Mouse (Mus musculus) stomach, postnatal 0 days (tissue): ENCODE data around the gene Ces1a. TPM values are rescaled to one million over a fixed set of nuclear protein-coding genes. Genes with fewer than 3 reads are reported as not detected.

Source experiments
- ATAC-seq: fragments of 200-750 bp; cut with Nextera tagmentation; 2 replicates; pipeline ENCODE4 v1.8.0; 2017; ENCODE audit not compliant: low FRiP score, low TSS enrichment
- DNase-seq: peaks from one replicate; pipeline ENCODE4 v3.0.0-alpha.2; 2016; ENCODE audit warnings: low spot score
- H3K27ac ChIP-seq: fragments of 300-500 bp; sonication (generic); replicated peaks from 2 replicates; pipeline ENCODE4 v1.5.1; 2014; ENCODE audit warnings: mild to moderate bottlenecking, control low read depth
- H3K27me3 ChIP-seq: fragments of 300-500 bp; sonication (generic); 2 replicates; pipeline ENCODE4 v1.6.1; 2014; ENCODE audit warnings: low read length; ENCODE audit not compliant: control insufficient read depth, insufficient read depth
- H3K36me3 ChIP-seq: fragments of 300-500 bp; sonication (generic); 2 replicates; pipeline ENCODE4 v1.6.1; 2014; ENCODE audit warnings: low read length, mixed read lengths; ENCODE audit not compliant: control insufficient read depth, insufficient read depth
- H3K4me1 ChIP-seq: fragments of 300-500 bp; sonication (generic); replicated peaks from 2 replicates; pipeline ENCODE4 v1.6.1; 2014; ENCODE audit warnings: antibody characterized with exemption; ENCODE audit not compliant: control insufficient read depth, insufficient read depth
- H3K4me2 ChIP-seq: fragments of 300-500 bp; sonication (generic); replicated peaks from 2 replicates; pipeline ENCODE4 v1.6.1; 2014; ENCODE audit warnings: low read depth, mild to moderate bottlenecking, control low read depth, moderate library complexity
- H3K4me3 ChIP-seq: fragments of 300-500 bp; sonication (generic); 2 replicates; pipeline ENCODE4 v1.5.1; 2014; ENCODE audit warnings: low read depth, low read length, control low read depth
- H3K9ac ChIP-seq: fragments of 300-500 bp; sonication (generic); 2 replicates; pipeline ENCODE4 v1.6.1; 2014; ENCODE audit warnings: mild to moderate bottlenecking, low read length, control low read depth, mixed read lengths
- H3K9me3 ChIP-seq: fragments of 300-500 bp; sonication (generic); 2 replicates; pipeline ENCODE4 v1.6.1; 2016; ENCODE audit warnings: low read length; ENCODE audit not compliant: control insufficient read depth
- CTCF ChIP-seq: IDR thresholded peaks from 2 replicates; pipeline ENCODE4 v1.5.1; 2016; ENCODE audit warnings: antibody characterized with exemption, low read depth, mild to moderate bottlenecking, moderate library complexity
- EP300 ChIP-seq: optimal IDR thresholded peaks from 2 replicates; pipeline ENCODE3; 2016; ENCODE audit warnings: antibody characterized with exemption
- WGBS: fragments of 180-500 bp; shearing (Covaris S2); extraction: QIAGEN DNeasy Blood & Tissue Kit; methylation state at CpG from one replicate; pipeline ENCODE4 v1.1.7; 2014; 5-methylcytosine and 5-hydroxymethylcytosine counted together
- polyA plus RNA-seq: library from polyadenylated mRNA; unstranded; fragments of >200 nt; fragmentation: Nextera tagmentation; extraction: Ambion mirVana; gene quantifications from 2 replicates; pipeline ENCODE4 v1.2.1, GENCODE M21; 2015

Ces1a gene
- polyA plus RNA-seq, 1 experiment from 2014 or later: not detected

- no peak overlapping the region for H3K9ac ChIP-seq
- no peaks in the 10 kb centered on the region for H3K27me3 ChIP-seq
- H3K4me2 ChIP-seq: no peak overlapping the region
- ATAC-seq (no peak), DNase-seq (no peak)
- 75% methylated on average over 6 of the region's 6 CpGs for WGBS
- H3K27ac ChIP-seq: no peak overlapping the region
- H3K4me3 ChIP-seq: no peak overlapping the region
- H3K36me3 ChIP-seq: no peaks in the 10 kb centered on the region
- H3K9me3 ChIP-seq: no peaks in the 10 kb centered on the region
- TF ChIP-seq EP300: no peak
- TF ChIP-seq CTCF: peak; percentile 47
- no peaks in the 10 kb centered on the region for H3K4me1 ChIP-seq
These were observed 35.8 kb downstream of the Ces1a start for GRCm38 (mm10) chr8:93012226-93012625.

- ATAC-seq (peak; percentile 71; the same call in 1 of the 2 replicates), DNase-seq (peak; percentile 87)
- H3K36me3 ChIP-seq: no peaks in the 10 kb centered on the region
- 8% methylated on average over 9 of the region's 9 CpGs for WGBS
- no peaks in the 10 kb centered on the region for H3K9me3 ChIP-seq
- H3K27me3 ChIP-seq: no peaks in the 10 kb centered on the region
- H3K4me1 ChIP-seq: no peaks in the 10 kb centered on the region
- H3K4me3 ChIP-seq: no peak overlapping the region
- H3K9ac ChIP-seq: no peak overlapping the region
- no peak overlapping the region for H3K4me2 ChIP-seq
- TF ChIP-seq EP300 (no peak), CTCF (peak; percentile 97)
- no peak overlapping the region for H3K27ac ChIP-seq
These were observed 36.6 kb downstream of the Ces1a start for GRCm38 (mm10) chr8:93011439-93011838.

GRCm38 (mm10) chr8:93010286-93010685 is 37.7 kb downstream of the Ces1a start:
- 23% methylated on average over 5 of the region's 5 CpGs for WGBS
- TF ChIP-seq CTCF (peak; percentile 83), EP300 (no peak)
- DNase-seq (peak; percentile 46), ATAC-seq (no peak)
- Histone ChIP-seq H3K9ac (no peak overlapping the region), H3K4me1 (no peaks in the 10 kb centered on the region), H3K27me3 (no peaks in the 10 kb centered on the region), H3K27ac (no peak overlapping the region), H3K4me2 (no peak overlapping the region), H3K36me3 (no peaks in the 10 kb centered on the region), H3K9me3 (no peaks in the 10 kb centered on the region), H3K4me3 (no peak overlapping the region)

- H3K4me3 ChIP-seq: no peak overlapping the region
- H3K27me3 ChIP-seq: no peaks in the 10 kb centered on the region
- no peak for ATAC-seq
- H3K9me3 ChIP-seq: no peaks in the 10 kb centered on the region
- no peaks in the 10 kb centered on the region for H3K36me3 ChIP-seq
- no peaks in the 10 kb centered on the region for H3K4me1 ChIP-seq
- H3K27ac ChIP-seq: no peak overlapping the region
- H3K9ac ChIP-seq: no peak overlapping the region
- no peak for TF ChIP-seq EP300
- peak; percentile 89 for TF ChIP-seq CTCF
- peak; percentile 32 for DNase-seq
- H3K4me2 ChIP-seq: no peak overlapping the region
- 38% methylated on average over 2 of the region's 2 CpGs for WGBS
These were observed 49.4 kb downstream of the Ces1a start for GRCm38 (mm10) chr8:92998600-92998999.

- H3K9ac ChIP-seq: no peak overlapping the region
- no peak; the same call in 1 of the 2 replicates for ATAC-seq
- H3K9me3 ChIP-seq: no peaks in the 10 kb centered on the region
- peak; percentile 61 for DNase-seq
- no peaks in the 10 kb centered on the region for H3K36me3 ChIP-seq
- no peak overlapping the region for H3K4me3 ChIP-seq
- 23% methylated on average over 5 of the region's 5 CpGs for WGBS
- TF ChIP-seq CTCF (peak; percentile 88), EP300 (no peak)
- H3K27me3 ChIP-seq: no peaks in the 10 kb centered on the region
- H3K27ac ChIP-seq: no peak overlapping the region
- no peak overlapping the region for H3K4me2 ChIP-seq
- no peaks in the 10 kb centered on the region for H3K4me1 ChIP-seq
These were observed 51.2 kb downstream of the Ces1a start for GRCm38 (mm10) chr8:92996840-92997239.

- Histone ChIP-seq H3K4me3 (no peak overlapping the region), H3K36me3 (no peaks in the 10 kb centered on the region), H3K27ac (no peak overlapping the region), H3K4me2 (no peak overlapping the region), H3K9me3 (no peaks in the 10 kb centered on the region), H3K27me3 (no peaks in the 10 kb centered on the region), H3K9ac (no peak overlapping the region), H3K4me1 (no peaks in the 10 kb centered on the region)
- ATAC-seq: no peak
- no peak for TF ChIP-seq CTCF
- no peak for TF ChIP-seq EP300
- WGBS: 41% methylated on average over 2 of the region's 2 CpGs
- DNase-seq: no peak
These were observed 63.6 kb downstream of the Ces1a start for GRCm38 (mm10) chr8:92984376-92984775.
